Mouse (Mus musculus): ENCODE results near the gene Sfr1. TPM values are rescaled to one million over a fixed set of nuclear protein-coding genes. Genes with fewer than 3 reads are reported as not detected.

Gene Sfr1
- total and polyA plus RNA-seq, 3 experiments = 83.7 to 198 (median 114) TPM

DNA sequence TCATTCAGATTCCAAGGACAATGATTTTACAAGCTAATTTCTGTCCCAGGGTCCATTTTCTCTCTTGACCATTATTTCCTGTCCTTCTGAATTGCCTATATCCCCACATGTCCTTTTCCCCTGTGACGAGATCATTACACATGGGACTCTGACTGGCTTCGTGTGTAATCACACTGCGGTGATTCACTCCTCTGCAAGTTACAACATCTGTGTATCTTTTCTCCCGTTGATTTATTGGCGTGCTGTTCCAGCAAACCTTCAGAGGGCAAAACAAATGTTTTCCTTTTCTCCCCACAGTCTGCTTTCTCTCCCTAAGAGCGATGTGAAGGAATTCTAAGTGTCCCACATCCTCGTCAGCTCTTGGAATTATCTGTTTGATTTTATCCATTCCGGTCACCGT is 31.7 kb upstream of the Sfr1 start:
- Histone ChIP-seq H3K9me3 (replicated peaks; ENCODE audit: low read length) (no peaks in the 10 kb centered on the region), H3K4me2 (ENCODE audit: insufficient read depth, low read depth, poor library complexity, severe bottlenecking) (no peak overlapping the region), H3K9ac (ENCODE audit: insufficient read depth, low read depth) (no peak overlapping the region), H3K27ac (ENCODE audit: insufficient read depth, low read depth) (no peak overlapping the region), H3K27me3 (replicated peaks) (no peaks in the 10 kb centered on the region), H3K79me2 (replicated peaks; ENCODE audit: control insufficient read depth, extremely low read depth, insufficient read depth, poor library complexity, severe bottlenecking) (no peaks in the 10 kb centered on the region), H3K4me3 (replicated peaks in 1 of 3; ENCODE audit: low read depth in 2 of 3, low read length in 2 of 3, poor library complexity in 1 of 3) (no peak overlapping the region), H3K4me1 (ENCODE audit: control insufficient read depth in 1 of 2, insufficient read depth in 2 of 2) (no peaks in the 10 kb centered on the region), H3K36me3 (replicated peaks in 1 of 2; ENCODE audit: control insufficient read depth in 1 of 2, insufficient read depth in 1 of 2, low read length in 1 of 2) (no peaks in the 10 kb centered on the region)
- dilution Hi-C loops (cut with MboI; ENCODE audit: extremely low pct_ligation_motif_present, extremely low pct_unique_long_range_greater_than_20kb, low sequenced_read_pairs) (no loop called here), in situ Hi-C loops (cut with MboI; ENCODE audit: low pct_ligation_motif_present, low pct_unique_long_range_greater_than_20kb, low sequenced_read_pairs) (no loop called here)
- TF ChIP-seq MAZ (IDR thresholded peaks at IDR 0.05; ENCODE audit: low read depth, low read length) (no peak), ZC3H11A (IDR thresholded peaks at IDR 0.05; ENCODE audit: low read depth, low read length) (no peak)
- DNase-seq (ENCODE audit: extremely low read depth) = no peak

DNA sequence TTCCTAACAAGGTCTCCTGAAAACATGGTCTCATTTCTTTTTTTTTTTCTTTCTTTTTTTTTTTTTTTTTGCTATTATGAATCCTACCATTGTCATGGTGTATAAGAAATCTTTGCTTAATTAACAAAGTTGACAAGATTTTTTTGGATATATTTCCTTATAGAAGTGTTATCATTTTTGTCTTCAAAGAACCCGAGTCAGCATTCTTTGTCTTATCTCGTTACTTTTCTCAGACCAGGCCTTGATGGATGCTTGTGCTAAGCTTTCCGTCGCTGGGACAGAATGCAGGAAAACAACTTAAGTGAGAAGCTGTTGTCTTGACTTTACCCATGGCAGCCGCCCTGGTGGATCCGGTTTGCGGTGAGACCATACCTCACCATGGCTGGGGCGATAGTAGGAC is 31.0 kb upstream of the Sfr1 start:
- DNase-seq (ENCODE audit: extremely low read depth) = no peak
- H3K4me2 ChIP-seq (ENCODE audit: insufficient read depth, low read depth, poor library complexity, severe bottlenecking) = no peak overlapping the region
- H3K9ac ChIP-seq (ENCODE audit: insufficient read depth, low read depth) = no peak overlapping the region
- TF ChIP-seq CTCF (conservative IDR thresholded peaks at IDR 0.05 in 1 of 2, IDR thresholded peaks at IDR 0.05 in 1 of 2; ENCODE audit: low read depth in 2 of 2, low read length in 2 of 2) = no peak
- TF ChIP-seq MAFK (IDR thresholded peaks at IDR 0.05; ENCODE audit: insufficient replicate concordance, low read length) = peak; percentile 72; the same call in 1 of the 2 replicates
- in situ Hi-C loops (cut with MboI; ENCODE audit: low pct_ligation_motif_present, low pct_unique_long_range_greater_than_20kb, low sequenced_read_pairs) (no loop called here), dilution Hi-C loops (cut with MboI; ENCODE audit: extremely low pct_ligation_motif_present, extremely low pct_unique_long_range_greater_than_20kb, low sequenced_read_pairs) (no loop called here)
- no peaks in the 10 kb centered on the region for H3K36me3 ChIP-seq (replicated peaks in 1 of 2; ENCODE audit: control insufficient read depth in 1 of 2, insufficient read depth in 1 of 2, low read length in 1 of 2)
- no peaks in the 10 kb centered on the region for H3K9me3 ChIP-seq (replicated peaks; ENCODE audit: low read length)
- no peaks in the 10 kb centered on the region for H3K27me3 ChIP-seq (replicated peaks)
- H3K79me2 ChIP-seq (replicated peaks; ENCODE audit: control insufficient read depth, extremely low read depth, insufficient read depth, poor library complexity, severe bottlenecking) = no peaks in the 10 kb centered on the region
- H3K4me3 ChIP-seq (replicated peaks in 1 of 3; ENCODE audit: low read depth in 2 of 3, low read length in 2 of 3, poor library complexity in 1 of 3) = no peak overlapping the region
- no peak overlapping the region for H3K27ac ChIP-seq (ENCODE audit: insufficient read depth, low read depth)
- H3K4me1 ChIP-seq (ENCODE audit: control insufficient read depth in 1 of 2, insufficient read depth in 2 of 2) = peaks cover 0 to 4% of the 10 kb centered on the region in 2 experiments; a peak in 2 of 4 replicates

DNA sequence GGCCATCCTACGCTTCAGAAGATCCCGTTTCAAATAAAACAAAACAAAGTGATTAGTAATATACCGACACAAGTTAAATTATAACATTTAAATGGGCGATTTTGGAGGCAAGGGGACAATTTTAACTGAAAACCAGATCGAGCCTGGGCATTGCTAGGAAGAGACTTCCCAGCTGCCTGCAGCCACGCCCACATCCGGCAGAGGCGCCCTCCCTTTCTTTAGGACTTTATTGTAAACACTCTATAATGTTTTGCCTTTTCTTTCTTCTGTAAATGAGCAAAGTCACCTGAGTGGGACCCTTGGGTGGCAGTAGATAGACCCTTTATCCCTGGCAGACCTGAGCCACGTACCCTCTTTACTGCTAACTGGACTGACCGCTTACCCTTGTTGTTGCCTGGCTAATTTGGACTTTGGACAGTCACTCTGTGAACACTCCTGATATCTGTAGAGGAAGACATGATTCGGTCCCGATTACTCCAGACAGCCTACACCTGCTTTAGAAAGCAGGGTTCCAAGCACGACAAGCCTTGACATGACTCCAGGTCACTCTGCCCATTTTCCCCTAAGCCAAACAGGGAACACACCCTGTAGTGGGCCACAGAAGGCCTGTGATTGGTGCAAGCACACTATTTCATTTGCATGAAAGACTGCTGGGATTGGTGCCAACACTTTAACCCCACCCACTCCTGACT is 26.3 kb upstream of the Sfr1 start:
- DNase-seq (ENCODE audit: extremely low read depth) = peak; percentile 5
- dilution Hi-C loops (cut with MboI; ENCODE audit: extremely low pct_ligation_motif_present, extremely low pct_unique_long_range_greater_than_20kb, low sequenced_read_pairs) = no loop called here
- no peak overlapping the region for H3K9ac ChIP-seq (ENCODE audit: insufficient read depth, low read depth)

More for the DNA sequence above, 26.3 kb upstream of the Sfr1 start:
- no peaks in the 10 kb centered on the region for H3K79me2 ChIP-seq (replicated peaks; ENCODE audit: control insufficient read depth, extremely low read depth, insufficient read depth, poor library complexity, severe bottlenecking)
- H3K9me3 ChIP-seq (replicated peaks; ENCODE audit: low read length) = no peaks in the 10 kb centered on the region
- H3K27ac ChIP-seq (ENCODE audit: insufficient read depth, low read depth) = no peak overlapping the region
- peaks cover 3 to 5% of the 10 kb centered on the region in 2 experiments; a peak in 2 of 4 replicates for H3K4me1 ChIP-seq (ENCODE audit: control insufficient read depth in 1 of 2, insufficient read depth in 2 of 2)
- H3K36me3 ChIP-seq (replicated peaks in 1 of 2; ENCODE audit: control insufficient read depth in 1 of 2, insufficient read depth in 1 of 2, low read length in 1 of 2) = no peaks in the 10 kb centered on the region
- in situ Hi-C loops (cut with MboI; ENCODE audit: low pct_ligation_motif_present, low pct_unique_long_range_greater_than_20kb, low sequenced_read_pairs) = no loop called here
- no peak for TF ChIP-seq RAD21 (IDR thresholded peaks at IDR 0.05; ENCODE audit: low read depth, low read length)
- TF ChIP-seq POLR2AphosphoS2 (IDR thresholded peaks at IDR 0.05; ENCODE audit: low read depth, low read length) = no peak
- no peak for TF ChIP-seq GABPA (IDR thresholded peaks at IDR 0.05; ENCODE audit: insufficient replicate concordance, low read depth, low read length)
- TF ChIP-seq ZC3H11A (IDR thresholded peaks at IDR 0.05; ENCODE audit: low read depth, low read length) = no peak
- TF ChIP-seq POLR2A (IDR thresholded peaks at IDR 0.05; ENCODE audit: low read depth, low read length) = no peak
- TF ChIP-seq MAFK (IDR thresholded peaks at IDR 0.05; ENCODE audit: insufficient replicate concordance, low read length) = no peak
- no peak for TF ChIP-seq ETS1 (conservative IDR thresholded peaks at IDR 0.05; ENCODE audit: low read depth, low read length)
- TF ChIP-seq ZMIZ1 (IDR thresholded peaks at IDR 0.05; ENCODE audit: low read depth, low read length) = no peak
- no peak for TF ChIP-seq ZNF384 (IDR thresholded peaks at IDR 0.05; ENCODE audit: low read depth, low read length)
- TF ChIP-seq CHD2 (IDR thresholded peaks at IDR 0.05; ENCODE audit: low read length) = no peak
- no peak for TF ChIP-seq TCF12 (IDR thresholded peaks at IDR 0.05; ENCODE audit: low read depth, low read length)
- TF ChIP-seq KAT2A (IDR thresholded peaks at IDR 0.05; ENCODE audit: insufficient replicate concordance, low read length) = no peak
- TF ChIP-seq IRF4 (IDR thresholded peaks at IDR 0.05; ENCODE audit: low read depth, low read length) = no peak
- TF ChIP-seq NRF1 (IDR thresholded peaks at IDR 0.05; ENCODE audit: low read depth, low read length) = no peak
- no peak for TF ChIP-seq JUN (IDR thresholded peaks at IDR 0.05; ENCODE audit: insufficient read depth, low read depth, low read length)
- TF ChIP-seq CTCF (conservative IDR thresholded peaks at IDR 0.05 in 1 of 2, IDR thresholded peaks at IDR 0.05 in 1 of 2; ENCODE audit: low read depth in 2 of 2, low read length in 2 of 2) = no peak
- TF ChIP-seq E2F4 (IDR thresholded peaks at IDR 0.05; ENCODE audit: insufficient replicate concordance, low read depth, low read length) = no peak
- TF ChIP-seq EP300 (IDR thresholded peaks at IDR 0.05; ENCODE audit: low read length) = no peak
- H3K4me3 ChIP-seq (replicated peaks in 1 of 3; ENCODE audit: low read depth in 2 of 3, low read length in 2 of 3, poor library complexity in 1 of 3) = no peak overlapping the region
- H3K27me3 ChIP-seq (replicated peaks) = no peaks in the 10 kb centered on the region
- no peak overlapping the region for H3K4me2 ChIP-seq (ENCODE audit: insufficient read depth, low read depth, poor library complexity, severe bottlenecking)
